Mouse (Mus musculus): ENCODE data around the gene Nptx1. TPM values are rescaled to one million over a fixed set of nuclear protein-coding genes. Genes with fewer than 3 reads are reported as not detected.
A peak's percentile ranks its signal among the peaks of the same experiment; 100 is the strongest.

Nptx1 gene
- total RNA-seq, 2 experiments from 2014 or later = 53.0 to 60.4 TPM

DNA sequence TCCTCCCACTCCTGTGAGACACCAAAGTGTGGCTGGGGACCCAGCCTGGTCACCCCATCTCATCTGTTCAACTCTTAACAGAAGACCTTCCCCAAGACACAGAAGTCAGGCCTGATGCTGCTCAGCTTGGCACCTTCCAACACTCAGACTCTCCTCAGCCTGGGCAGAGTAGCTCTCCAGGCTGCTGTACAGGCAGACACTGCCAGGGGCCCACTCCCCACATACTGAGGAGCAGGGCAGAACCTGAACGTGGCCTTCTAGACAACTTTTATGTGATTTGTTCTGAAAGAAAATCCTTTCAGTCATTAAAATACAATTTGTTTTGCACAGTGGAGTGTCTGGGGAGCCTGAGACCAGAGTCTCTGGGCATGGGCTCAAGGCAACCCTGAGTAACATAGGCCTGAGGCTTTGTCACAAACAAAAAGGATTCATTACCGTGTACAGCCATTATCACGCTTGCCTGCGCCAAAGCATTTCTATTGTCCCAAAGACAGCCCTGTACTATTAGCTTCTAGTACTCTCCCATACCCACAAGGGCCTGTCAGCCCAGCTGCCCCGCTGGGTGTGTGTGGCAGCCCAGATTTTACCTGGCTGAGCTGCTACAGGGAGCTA, 38.3 kb downstream of the Nptx1 start:
- DNase-seq (ENCODE audit: extremely low spot score in 1 of 2, low spot score in 2 of 2) = no peak
- intact Hi-C loops (cut with DNase I) = no loop called here

DNA sequence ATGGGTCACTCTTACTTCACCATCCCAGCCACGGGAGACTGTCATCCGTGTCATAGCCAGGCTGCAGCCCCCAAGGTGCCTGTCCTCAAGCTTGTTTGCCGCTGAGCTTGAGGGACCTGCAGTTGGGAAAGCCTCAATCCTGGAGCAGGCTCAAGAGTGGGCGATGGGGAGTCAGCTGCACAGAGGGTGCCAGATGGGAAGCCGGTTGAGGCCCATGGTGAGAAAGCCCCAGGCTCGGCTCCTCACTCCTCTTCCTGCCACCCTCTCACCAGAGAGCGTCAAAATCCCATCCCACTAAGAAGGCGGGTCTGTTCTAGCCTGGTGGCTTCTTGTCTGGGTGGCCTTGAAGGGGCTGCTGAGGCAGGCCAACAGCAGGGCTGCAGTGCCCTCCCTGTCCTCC, 39.8 kb downstream of the Nptx1 start:
- intact Hi-C loops (cut with DNase I) = no loop called here
- no peak for DNase-seq (ENCODE audit: extremely low spot score in 1 of 2, low spot score in 2 of 2)

DNA sequence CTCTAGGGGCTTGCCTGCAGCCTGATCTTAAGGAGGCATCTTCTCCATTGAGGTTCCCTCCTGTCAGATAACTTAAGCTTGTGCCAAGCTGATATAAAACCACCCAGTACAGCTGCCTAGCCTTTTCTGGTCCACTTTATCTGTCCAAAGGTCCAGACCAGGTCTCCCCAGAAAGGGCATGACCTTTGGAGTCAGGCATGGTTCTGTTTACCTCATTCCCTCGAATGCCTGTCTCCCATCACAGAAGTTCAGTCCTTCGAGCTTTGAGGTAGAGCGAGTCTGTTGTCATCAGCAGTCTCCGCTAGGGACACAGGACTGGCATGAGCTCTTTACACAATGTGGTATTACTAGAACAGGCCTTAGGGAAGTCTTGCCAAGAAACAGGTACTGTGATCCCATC, 41.2 kb downstream of the Nptx1 start:
- intact Hi-C loops (cut with DNase I) = no loop called here
- DNase-seq (ENCODE audit: extremely low spot score in 1 of 2, low spot score in 2 of 2) = no peak

DNA sequence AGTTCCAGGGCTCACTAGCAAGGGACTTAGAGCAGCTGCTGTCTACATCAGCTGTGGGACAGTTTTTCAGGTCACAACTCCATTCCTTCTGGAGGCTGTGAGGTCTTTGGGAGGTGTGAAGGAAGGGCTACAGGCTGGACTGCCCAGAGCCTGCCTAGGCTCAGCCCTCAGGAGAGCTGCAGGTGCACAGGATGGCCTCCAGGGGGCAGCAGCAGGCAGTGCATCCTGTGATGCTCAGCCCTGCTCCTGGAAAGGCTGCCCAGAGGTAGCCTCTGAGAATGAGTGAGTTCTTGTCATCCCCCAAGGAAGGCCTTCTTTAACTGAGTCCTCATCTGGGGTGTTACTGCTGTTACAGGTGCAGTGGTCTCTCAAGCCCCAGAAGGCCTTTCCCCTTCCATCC, 43.9 kb downstream of the Nptx1 start:
- intact Hi-C loops (cut with DNase I) = loop anchor here (1.0 to 5.0 kb wide), 2 partner anchors 119 to 402 kb away; no protein-coding TSS in a partner anchor
- peak; percentile 64 to 80 for DNase-seq (ENCODE audit: extremely low spot score in 1 of 2, low spot score in 2 of 2)

DNA sequence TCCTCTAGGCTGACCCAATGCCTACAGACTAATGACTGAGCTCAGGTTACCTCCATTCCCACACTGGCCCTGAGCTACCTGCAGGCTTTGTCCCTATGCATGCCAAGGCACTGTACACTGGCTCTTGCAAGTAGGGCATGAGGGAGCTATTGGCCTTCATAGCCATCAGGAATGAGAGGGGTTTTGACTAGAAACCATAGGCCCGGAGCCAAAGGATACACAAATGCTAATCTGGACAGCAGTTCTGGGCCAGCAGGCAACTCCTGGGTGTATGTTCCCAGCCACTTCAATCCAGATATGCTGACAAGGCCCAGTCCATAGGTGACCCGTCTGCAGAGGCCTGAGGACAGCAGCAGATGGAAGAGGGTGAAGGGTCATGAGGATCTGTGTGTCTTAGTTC, 47.5 kb downstream of the Nptx1 start:
- intact Hi-C loops (cut with DNase I) = loop anchor here (5.0 kb wide), 1 partner anchor 122 kb away; no protein-coding TSS in a partner anchor
- DNase-seq (ENCODE audit: extremely low spot score in 1 of 2, low spot score in 2 of 2) = no peak

DNA sequence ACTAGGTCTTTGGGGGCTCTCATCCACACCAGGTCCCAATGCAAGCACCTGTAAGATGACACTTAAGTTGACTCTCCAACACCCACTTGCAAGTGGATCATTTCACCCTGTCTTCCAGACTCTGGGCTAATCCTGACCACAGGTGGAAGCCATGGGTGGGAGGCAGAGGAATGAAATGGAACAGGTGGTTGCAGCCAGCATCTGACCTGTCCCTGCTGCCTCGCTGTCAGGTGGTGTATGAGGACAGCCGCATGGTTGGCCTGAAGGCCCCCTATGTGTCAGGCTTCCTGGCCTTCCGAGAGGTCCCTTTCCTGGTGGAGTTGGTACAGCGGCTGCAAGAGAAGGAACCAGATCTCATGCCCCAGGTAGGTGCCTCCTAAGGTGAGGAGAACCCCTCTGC, 48.3 kb downstream of the Nptx1 start:
- no peak for DNase-seq (ENCODE audit: extremely low spot score in 1 of 2, low spot score in 2 of 2)
- intact Hi-C loops (cut with DNase I) = loop anchor here (10.0 kb wide), 1 partner anchor 454 kb away; the partner anchor contains the start of gene Cbx8

DNA sequence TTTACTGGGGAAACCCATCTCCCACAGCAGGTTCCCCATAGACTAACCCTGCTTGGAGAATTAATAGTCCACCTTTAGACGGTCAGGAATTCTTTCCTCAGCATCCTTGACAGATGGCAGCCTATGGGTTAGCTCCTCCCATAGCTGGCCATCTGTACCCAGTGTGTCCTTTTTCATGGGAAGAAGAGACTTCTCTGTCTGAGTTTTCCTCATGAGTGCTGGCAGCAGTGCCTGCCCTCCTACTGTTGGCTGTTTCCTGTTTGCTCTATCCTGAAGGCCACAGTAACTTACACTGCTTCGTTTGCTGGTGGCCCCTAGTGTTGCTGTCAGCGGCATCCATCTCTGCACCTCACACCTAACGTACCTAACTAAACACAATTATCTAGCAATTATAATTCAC, 50.1 kb downstream of the Nptx1 start:
- DNase-seq (ENCODE audit: extremely low spot score in 1 of 2, low spot score in 2 of 2) = no peak
- intact Hi-C loops (cut with DNase I) = loop anchor here (10.0 kb wide), 1 partner anchor 453 kb away; the partner anchor contains the start of gene Cbx8

DNA sequence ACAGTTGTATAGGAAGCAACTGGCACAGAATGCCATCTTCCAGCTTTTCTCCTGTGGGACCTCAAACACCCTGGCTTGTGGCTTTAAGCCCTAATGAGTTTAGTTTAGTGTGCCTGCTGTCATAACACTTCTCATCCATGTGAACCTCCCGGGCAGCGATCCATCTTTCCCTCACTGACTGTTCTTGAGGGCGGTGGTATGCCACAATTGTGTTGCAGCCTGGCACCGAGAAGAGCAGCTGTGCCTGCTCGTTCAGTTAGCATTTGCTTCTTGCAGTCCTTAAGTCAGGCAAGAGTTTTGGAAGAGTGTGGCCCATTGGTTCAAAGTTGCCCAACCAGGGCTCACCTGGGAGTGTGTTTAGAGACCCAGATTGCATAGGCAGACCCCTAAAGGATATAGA, 51.4 kb downstream of the Nptx1 start:
- no peak for DNase-seq (ENCODE audit: extremely low spot score in 1 of 2, low spot score in 2 of 2)
- intact Hi-C loops (cut with DNase I) = loop anchor here (10.0 kb wide), 1 partner anchor 451 kb away; the partner anchor contains the start of gene Cbx8

DNA sequence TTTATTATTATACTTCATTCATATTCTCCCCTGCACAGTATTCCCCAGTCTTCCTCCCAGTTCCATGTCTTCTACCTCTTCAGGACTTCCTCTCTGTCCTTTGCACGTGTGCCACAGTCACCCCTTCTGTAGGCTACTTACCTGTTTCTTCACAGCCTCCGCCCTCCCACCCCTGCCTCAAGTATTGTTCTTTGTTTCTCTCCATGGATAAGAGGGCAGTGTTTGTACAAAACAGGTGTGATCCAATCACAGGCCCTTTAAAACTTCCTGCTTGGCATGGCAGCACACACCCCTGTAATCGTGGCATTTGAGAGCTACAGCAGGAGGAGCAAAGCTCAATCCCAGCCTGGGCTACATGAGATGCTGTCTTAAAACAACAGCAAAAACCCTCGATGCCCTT, 54.0 kb downstream of the Nptx1 start:
- no peak for DNase-seq (ENCODE audit: extremely low spot score in 1 of 2, low spot score in 2 of 2)
- intact Hi-C loops (cut with DNase I) = loop anchor here (10.0 kb wide), 1 partner anchor 449 kb away; the partner anchor contains the start of gene Cbx8

DNA sequence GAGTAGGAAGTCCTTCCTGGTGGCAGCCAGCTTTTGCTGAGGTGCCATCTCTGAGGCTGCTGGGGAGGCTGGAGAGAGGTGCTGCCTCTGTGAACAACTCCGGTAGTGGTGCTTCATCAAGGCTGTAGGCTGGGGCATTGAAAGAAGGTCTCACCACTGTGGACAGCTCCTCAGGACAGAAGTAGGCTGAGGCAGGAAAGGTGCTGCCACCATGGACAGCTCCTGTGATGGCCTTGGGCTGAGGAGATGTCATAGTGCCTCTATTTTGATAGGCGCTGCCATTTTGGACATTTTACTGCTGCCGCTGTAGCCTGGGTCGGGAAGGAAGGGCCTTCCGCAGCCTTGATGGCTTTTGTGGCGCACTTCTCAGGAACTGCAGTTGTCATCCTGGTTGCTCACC, 54.7 kb downstream of the Nptx1 start:
- intact Hi-C loops (cut with DNase I) = loop anchor here (10.0 kb wide), 1 partner anchor 448 kb away; the partner anchor contains the start of gene Cbx8
- DNase-seq (ENCODE audit: extremely low spot score in 1 of 2, low spot score in 2 of 2) = no peak

DNA sequence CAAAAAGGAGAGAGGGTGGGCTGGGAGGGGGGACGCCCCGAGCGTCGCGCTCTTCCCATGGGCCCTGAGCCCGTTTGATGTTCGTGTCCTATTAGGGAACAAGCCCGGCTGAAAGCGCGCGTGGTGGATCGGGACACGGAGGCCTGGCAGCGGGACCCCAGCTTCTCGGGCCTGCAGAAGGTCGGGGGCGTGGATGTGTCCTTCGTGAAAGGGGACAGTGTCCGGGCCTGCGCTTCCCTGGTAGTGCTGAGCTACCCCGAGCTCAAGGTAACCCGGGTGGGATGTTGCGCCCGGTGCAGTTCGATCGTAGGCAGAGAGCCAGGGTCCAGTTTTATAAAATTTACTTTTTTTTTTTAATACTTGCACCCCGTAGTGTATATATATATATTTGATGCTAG, 55.9 kb downstream of the Nptx1 start:
- DNase-seq (ENCODE audit: extremely low spot score in 1 of 2, low spot score in 2 of 2) = no peak
- intact Hi-C loops (cut with DNase I) = loop anchor here (10.0 kb wide), 1 partner anchor 447 kb away; the partner anchor contains the start of gene Cbx8

DNA sequence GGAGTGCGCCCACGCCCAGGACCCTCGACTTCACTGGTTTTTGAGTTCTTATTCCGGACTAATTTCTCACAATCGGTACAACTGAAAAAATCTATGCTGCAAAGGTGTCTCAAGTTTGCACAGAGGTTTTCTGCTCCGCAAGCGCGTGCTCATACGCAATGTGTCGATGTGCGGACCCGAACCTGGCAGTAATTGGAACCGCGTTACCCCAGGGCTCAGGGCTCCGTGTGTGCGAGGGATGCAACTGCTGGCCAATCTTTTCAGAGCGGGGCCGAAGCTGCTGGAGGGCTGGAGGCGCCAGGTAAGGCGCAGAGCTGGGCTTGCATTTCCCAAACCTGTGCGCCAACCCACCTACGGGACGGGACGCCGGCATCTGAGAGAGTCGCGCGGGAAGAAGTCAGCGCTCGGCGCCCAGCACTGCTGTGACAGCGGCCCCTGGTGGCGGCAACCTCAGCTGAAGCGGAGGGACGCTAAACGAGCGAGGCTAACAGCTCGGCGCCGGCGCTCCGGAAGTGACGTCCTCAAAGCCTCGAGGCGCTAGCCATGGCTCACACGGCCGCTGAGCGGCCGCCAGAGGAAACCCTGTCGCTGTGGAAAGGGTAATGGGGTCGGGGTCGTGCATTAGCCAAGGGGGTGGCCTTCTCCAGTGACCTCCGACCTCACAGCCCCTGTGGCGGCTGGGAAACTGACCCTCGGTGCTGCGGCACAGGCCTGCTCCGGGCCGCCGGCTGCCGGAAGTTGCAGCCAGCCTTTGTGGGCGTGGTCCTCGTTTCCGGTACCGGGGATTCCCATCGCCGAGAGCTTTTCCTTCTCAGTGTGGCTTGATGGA, 56.5 kb downstream of the Nptx1 start, which contains the start of gene Endov:
TSS of gene Endov (plus strand) at position 487 of the 829 bp plus-strand sequence.
- DNase-seq (ENCODE audit: extremely low spot score in 1 of 2, low spot score in 2 of 2) = peak; percentile 97 to 99
- intact Hi-C loops (cut with DNase I) = loop anchor here (10.0 kb wide), 1 partner anchor 446 kb away; the partner anchor contains the start of gene Cbx8

Other genes starting within 250 kb of the Nptx1 start
- 10 to 100 TPM; 92.3 to 98.1 TPM for gene Eif4a3, start 247.7 kb downstream of the Nptx1 start, total RNA-seq (2021)
- gene Card14, start 240.0 kb downstream of the Nptx1 start, total RNA-seq (2021) = under 1 TPM; 0.32 to 0.34 TPM
- gene Sgsh, start 192.2 kb downstream of the Nptx1 start, total RNA-seq (2021) = 1 to 10 TPM; 4.7 to 6.0 TPM
- gene Slc26a11, start 192.2 kb downstream of the Nptx1 start, total RNA-seq (2021) = 1 to 10 TPM; 4.6 to 5.2 TPM
- gene Rnf213, start 154.7 kb downstream of the Nptx1 start, total RNA-seq (2021) = 1 to 10 TPM; 2.2 to 3.2 TPM
- 10 to 100 TPM; 23.6 to 25.8 TPM for gene Endov, start 56.4 kb downstream of the Nptx1 start, total RNA-seq (2021)
- 10 to 100 TPM; 51.5 to 53.9 TPM for gene Rptor, start 55.2 kb upstream of the Nptx1 start, total RNA-seq (2021)

All from left cerebral cortex, postnatal 10 days (tissue).